Mouse (Mus musculus) testis, postnatal 14 days (tissue): Measurements from ENCODE around the gene Arih2.

Experiments
- DNase-seq: peaks from one replicate; pipeline ENCODE4 v3.0.0; 2021; ENCODE audit warnings: low spot score

Gene Arih2

GRCm38 (mm10) chr9:108560227-108560841 is 88.9 kb downstream of the Arih2 start, which contains the start of gene Impdh2:
Gene Impdh2, plus strand, starts transcription at chr9:108560286.
- peak; percentile 95 for DNase-seq

DNA sequence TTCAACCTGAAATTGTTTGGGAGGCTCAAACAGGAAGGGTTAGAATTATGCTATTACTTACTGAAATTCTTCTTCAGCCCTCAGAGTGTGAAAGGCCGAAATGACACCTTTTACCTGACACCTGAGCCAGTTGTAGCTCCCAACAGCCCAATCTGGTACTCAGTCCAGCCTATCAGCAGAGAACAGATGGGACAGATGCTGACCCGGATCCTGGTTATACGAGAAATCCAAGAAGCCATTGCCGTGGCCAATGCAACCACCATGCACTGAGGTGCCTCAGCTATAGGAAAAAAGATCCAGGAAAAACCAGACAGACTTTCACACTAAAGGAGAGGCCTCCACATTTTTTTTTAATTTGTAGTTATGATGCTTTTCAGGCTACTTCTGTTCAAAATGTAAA is 90.0 kb downstream of the Arih2 start:
- no peak for DNase-seq
